Mouse (Mus musculus) layer of hippocampus, postnatal 36 days (tissue): ENCODE results near the gene Bmpr1b. TPM values are rescaled to one million over a fixed set of nuclear protein-coding genes. Genes with fewer than 3 reads are reported as not detected.

Source experiments
- DNase-seq, 2 experiments: peaks; one replicate each; pipeline ENCODE4 v3.0.0; 2022
- total RNA-seq, 2 experiments: library from RNA; stranded (reverse); gene quantifications; 2 replicates each; pipeline ENCODE4 v1.2.3; 2021

Gene Bmpr1b
- total RNA-seq, 2 experiments from 2014 or later = 18.7 to 19.0 TPM

- no peak for DNase-seq
Observed at GRCm38 (mm10) chr3:141899521-141899920, 269.7 kb downstream of the Bmpr1b start.

GRCm38 (mm10) chr3:141897698-141898097 lies 271.5 kb downstream of the Bmpr1b start:
- DNase-seq = no peak

GRCm38 (mm10) chr3:141896870-141897554 lies 272.2 kb downstream of the Bmpr1b start:
- no peak for DNase-seq

GRCm38 (mm10) chr3:141895096-141895495 lies 274.1 kb downstream of the Bmpr1b start:
- DNase-seq = peak; percentile 4 to 5

GRCm38 (mm10) chr3:141890668-141891067 lies 278.6 kb downstream of the Bmpr1b start:
- DNase-seq = no peak

- no peak for DNase-seq
Observed at GRCm38 (mm10) chr3:141887476-141888274, 281.6 kb downstream of the Bmpr1b start.

GRCm38 (mm10) chr3:141884190-141884589 lies 285.0 kb downstream of the Bmpr1b start:
- no peak for DNase-seq

- DNase-seq = no peak
Observed at GRCm38 (mm10) chr3:141882496-141882895, 286.7 kb downstream of the Bmpr1b start.

- DNase-seq = no peak
Observed at GRCm38 (mm10) chr3:141872337-141873042, 296.7 kb downstream of the Bmpr1b start.

GRCm38 (mm10) chr3:141871805-141872204 lies 297.4 kb downstream of the Bmpr1b start:
- DNase-seq = no peak

GRCm38 (mm10) chr3:141862816-141863461 lies 306.3 kb downstream of the Bmpr1b start:
- DNase-seq = peak; percentile 14 to 41

GRCm38 (mm10) chr3:141857123-141857522 lies 312.1 kb downstream of the Bmpr1b start:
- no peak for DNase-seq

- DNase-seq = no peak
Observed at GRCm38 (mm10) chr3:141854339-141854738, 314.9 kb downstream of the Bmpr1b start.

- DNase-seq = no peak
Observed at GRCm38 (mm10) chr3:141850141-141850540, 319.1 kb downstream of the Bmpr1b start.

GRCm38 (mm10) chr3:141849206-141849605 lies 320.0 kb downstream of the Bmpr1b start:
- DNase-seq = no peak

- no peak for DNase-seq
Observed at GRCm38 (mm10) chr3:141838864-141839263, 330.4 kb downstream of the Bmpr1b start.

- DNase-seq = peak; percentile 45 to 69
Observed at GRCm38 (mm10) chr3:141831135-141831534, 338.1 kb downstream of the Bmpr1b start.

GRCm38 (mm10) chr3:141828301-141828700 lies 340.9 kb downstream of the Bmpr1b start:
- DNase-seq = no peak

GRCm38 (mm10) chr3:141819331-141819941 lies 349.8 kb downstream of the Bmpr1b start:
- peak in 1 of 2 experiments; percentile 25 for DNase-seq

GRCm38 (mm10) chr3:141818615-141819312 lies 350.5 kb downstream of the Bmpr1b start:
- DNase-seq = no peak

- DNase-seq = no peak
Observed at GRCm38 (mm10) chr3:141814776-141815175, 354.4 kb downstream of the Bmpr1b start.
